Comparison of ENCODE assay signal across 26 mouse cellular contexts in the genomic region with DNA sequence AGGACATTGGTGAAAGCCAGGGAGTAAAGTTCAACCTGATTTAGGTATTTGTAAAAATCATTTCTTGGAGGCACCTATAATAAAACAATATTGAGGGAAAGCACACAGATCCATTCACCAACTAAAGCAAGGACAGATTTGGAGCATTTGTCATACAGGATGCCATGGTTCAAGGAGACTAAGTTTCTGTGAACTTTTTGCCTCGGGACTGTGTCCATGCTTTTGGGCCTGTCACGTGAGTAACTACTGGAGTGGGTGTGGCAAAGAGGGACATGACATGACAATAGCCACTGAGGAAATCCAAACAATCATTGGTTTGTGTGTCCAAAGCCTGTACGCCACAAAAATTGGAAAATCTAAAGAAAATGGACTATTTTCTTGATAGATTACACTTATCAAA.
"Had no signal": no experiment of that assay in that cellular context is flagged by ENCODE, and none has a peak within 500 bp of the region (broad histone marks: within the 10 kb centered on the region; RNA-seq: fewer than 3 reads in every experiment).

No protein-coding gene starts in this region.

- ATAC-seq: hindbrain, postnatal 0 days; intestine, embryonic 16.5 days had no signal

- H3K27me3 ChIP-seq: heart, embryonic 13.5 days; heart, embryonic 15.5 days; hindbrain, embryonic 13.5 days; hindbrain, embryonic 15.5 days; kidney, embryonic 15.5 days; limb, embryonic 13.5 days; limb, embryonic 15.5 days; liver, embryonic 13.5 days; liver, embryonic 15.5 days had no signal

- H3K9ac ChIP-seq: heart, embryonic 13.5 days; heart, embryonic 15.5 days; hindbrain, embryonic 13.5 days; hindbrain, embryonic 15.5 days; kidney, embryonic 15.5 days; limb, embryonic 13.5 days; limb, embryonic 15.5 days; liver, embryonic 13.5 days; liver, embryonic 15.5 days had no signal

- H3K9me3 ChIP-seq: heart, embryonic 15.5 days; hindbrain, embryonic 13.5 days; hindbrain, embryonic 15.5 days; kidney, embryonic 15.5 days; limb, embryonic 13.5 days; limb, embryonic 15.5 days; liver, embryonic 13.5 days; liver, embryonic 15.5 days had no signal

- H3K27ac ChIP-seq: heart, embryonic 13.5 days; heart, embryonic 15.5 days; hindbrain, embryonic 13.5 days; hindbrain, embryonic 15.5 days; hindbrain, postnatal 0 days; kidney, embryonic 15.5 days; kidney, postnatal 0 days; limb, embryonic 13.5 days; limb, embryonic 15.5 days; liver, embryonic 13.5 days; liver, embryonic 15.5 days had no signal

- H3K36me3 ChIP-seq: heart, embryonic 13.5 days; heart, embryonic 15.5 days; hindbrain, embryonic 13.5 days; hindbrain, embryonic 15.5 days; kidney, embryonic 15.5 days; limb, embryonic 13.5 days; limb, embryonic 15.5 days; liver, embryonic 13.5 days; liver, embryonic 15.5 days had no signal

- H3K4me2 ChIP-seq: heart, embryonic 11.5 days; heart, embryonic 13.5 days; heart, embryonic 15.5 days; hindbrain, embryonic 13.5 days; hindbrain, embryonic 15.5 days; kidney, embryonic 15.5 days; limb, embryonic 13.5 days; limb, embryonic 15.5 days; liver, embryonic 13.5 days; liver, embryonic 15.5 days had no signal

- H3K4me1 ChIP-seq: heart, embryonic 13.5 days; heart, embryonic 15.5 days; hindbrain, embryonic 13.5 days; hindbrain, embryonic 15.5 days; kidney, embryonic 15.5 days; limb, embryonic 15.5 days; liver, embryonic 13.5 days; liver, embryonic 15.5 days had no signal

- DNase-seq: gastrocnemius, postnatal 14 days; gastrocnemius, postnatal 36 days; heart, adult 18-20 months; heart, postnatal 14 days; heart, postnatal 36 days; kidney, adult 11 months; kidney, adult 2 months; kidney, adult 9 months; kidney, postnatal 14 days; kidney, postnatal 36 days; layer of hippocampus, adult 9-11 months; layer of hippocampus, postnatal 36 days; left cerebral cortex, postnatal 4 days; liver, embryonic 13.5 days had no signal

- H3K4me3 ChIP-seq: heart, embryonic 13.5 days; heart, embryonic 15.5 days; hindbrain, embryonic 13.5 days; hindbrain, embryonic 15.5 days; kidney, embryonic 15.5 days; limb, embryonic 13.5 days; limb, embryonic 15.5 days; liver, embryonic 13.5 days; liver, embryonic 15.5 days had no signal
